Mouse (Mus musculus) CH12.LX (cell line): ENCODE results near the gene 4930426L09Rik. TPM values are rescaled to one million over a fixed set of nuclear protein-coding genes. Genes with fewer than 3 reads are reported as not detected.

Experiments used
- DNase-seq: peaks from one replicate; pipeline ENCODE4 v3.0.0-alpha.2; 2013; ENCODE audit errors: extremely low read depth
- H3K27ac ChIP-seq: 2 replicates; pipeline ENCODE4 v1.5.1; 2012; ENCODE audit warnings: low read depth, mild to moderate bottlenecking, control low read depth, moderate library complexity; ENCODE audit not compliant: insufficient read depth
- H3K27me3 ChIP-seq: replicated peaks from 2 replicates; pipeline ENCODE3; 2012; ENCODE audit warnings: inconsistent platforms
- H3K36me3 ChIP-seq, 2 experiments: replicated peaks in 1 of 2; 2 replicates each; pipeline versions ENCODE3 to v1.6.1; 2012; ENCODE audit warnings: inconsistent platforms in 1 of 2, low read length in 1 of 2, mild to moderate bottlenecking in 1 of 2, mixed read lengths in 1 of 2, moderate library complexity in 1 of 2; ENCODE audit not compliant: control insufficient read depth in 1 of 2, insufficient read depth in 1 of 2
- H3K4me1 ChIP-seq, 2 experiments: 2 replicates each; pipeline ENCODE4 v1.6.1; 2012; ENCODE audit warnings: inconsistent platforms in 1 of 2, moderate library complexity in 1 of 2; ENCODE audit not compliant: insufficient read depth in 2 of 2, control insufficient read depth in 1 of 2
- H3K4me2 ChIP-seq: 2 replicates; pipeline ENCODE4 v1.6.1; 2012; ENCODE audit warnings: low read depth, mild to moderate bottlenecking, control low read depth; ENCODE audit not compliant: poor library complexity, insufficient read depth, severe bottlenecking
- H3K4me3 ChIP-seq, 3 experiments: fragments of 150-350 bp in 1 of 3; sonication (generic) in 1 of 3; replicated peaks in 1 of 3; 2 replicates each; pipeline versions ENCODE3 to v1.5.1; 2011 to 2012; ENCODE audit warnings: low read depth in 2 of 3, low read length in 2 of 3, mild to moderate bottlenecking in 2 of 3, moderate library complexity in 2 of 3, control low read depth in 1 of 3, improper control_type of control experiment in 1 of 3, inconsistent platforms in 1 of 3, mixed read lengths in 1 of 3; ENCODE audit not compliant: poor library complexity in 1 of 3
- H3K79me2 ChIP-seq: replicated peaks from 2 replicates; pipeline ENCODE4 v1.6.1; 2012; ENCODE audit warnings: mild to moderate bottlenecking, moderate library complexity; ENCODE audit not compliant: control insufficient read depth, poor library complexity, insufficient read depth, severe bottlenecking; ENCODE audit errors: extremely low read depth
- H3K9ac ChIP-seq: 2 replicates; pipeline ENCODE4 v1.6.1; 2012; ENCODE audit warnings: low read depth, mild to moderate bottlenecking, control low read depth, moderate library complexity; ENCODE audit not compliant: insufficient read depth
- H3K9me3 ChIP-seq: replicated peaks from 2 replicates; pipeline ENCODE3; 2012; ENCODE audit warnings: low read length, inconsistent platforms, mixed read lengths
- BHLHE40 ChIP-seq: IDR thresholded peaks from 2 replicates; pipeline ENCODE4 v1.6.1; 2011; ENCODE audit warnings: mild to moderate bottlenecking, low read depth, low read length, improper control_type of control experiment
- CHD2 ChIP-seq: IDR thresholded peaks from 2 replicates; pipeline ENCODE4 v1.6.1; 2011; ENCODE audit warnings: low read length, improper control_type of control experiment
- ELF1 ChIP-seq: IDR thresholded peaks from 2 replicates; pipeline ENCODE4 v1.6.1; 2014; ENCODE audit warnings: low read depth, mild to moderate bottlenecking, inconsistent platforms, low read length, improper control_type of control experiment
- IRF4 ChIP-seq: IDR thresholded peaks from 2 replicates; pipeline ENCODE4 v1.6.1; 2014; ENCODE audit warnings: low read depth, mild to moderate bottlenecking, inconsistent platforms, low read length, improper control_type of control experiment
- MAFK ChIP-seq: IDR thresholded peaks from 2 replicates; pipeline ENCODE4 v1.6.1; 2011; ENCODE audit warnings: low read length, improper control_type of control experiment; ENCODE audit not compliant: insufficient replicate concordance
- MAX ChIP-seq: IDR thresholded peaks from 2 replicates; pipeline ENCODE4 v1.6.1; 2011; ENCODE audit warnings: low read length, improper control_type of control experiment
- MAZ ChIP-seq: IDR thresholded peaks from 2 replicates; pipeline ENCODE4 v1.6.1; 2012; ENCODE audit warnings: low read depth, mild to moderate bottlenecking, inconsistent platforms, low read length, improper control_type of control experiment, moderate library complexity
- MEF2A ChIP-seq: IDR thresholded peaks from 2 replicates; pipeline ENCODE4 v1.6.1; 2014; ENCODE audit warnings: low read depth, mild to moderate bottlenecking, inconsistent platforms, low read length, improper control_type of control experiment, borderline replicate concordance
- NELFE ChIP-seq: IDR thresholded peaks from 2 replicates; pipeline ENCODE4 v1.6.1; 2011; ENCODE audit warnings: low read depth, low read length, improper control_type of control experiment
- RCOR1 ChIP-seq: conservative IDR thresholded peaks from 2 replicates; pipeline ENCODE4 v1.6.1; 2012; ENCODE audit warnings: low read depth, mild to moderate bottlenecking, inconsistent platforms, low read length, improper control_type of control experiment
- SIN3A ChIP-seq: IDR thresholded peaks from 2 replicates; pipeline ENCODE4 v1.6.1; 2012; ENCODE audit warnings: low read length, improper control_type of control experiment, inconsistent platforms
- SMC3 ChIP-seq: IDR thresholded peaks from 2 replicates; pipeline ENCODE4 v1.6.1; 2011; ENCODE audit warnings: low read depth, low read length, improper control_type of control experiment
- TBP ChIP-seq: conservative IDR thresholded peaks from 2 replicates; pipeline ENCODE4 v1.6.1; 2011; ENCODE audit warnings: low read depth, low read length, improper control_type of control experiment
- TCF12 ChIP-seq: IDR thresholded peaks from 2 replicates; pipeline ENCODE4 v1.6.1; 2014; ENCODE audit warnings: low read depth, mild to moderate bottlenecking, inconsistent platforms, low read length, improper control_type of control experiment
- UBTF ChIP-seq: IDR thresholded peaks from 2 replicates; pipeline ENCODE4 v1.6.1; 2012; ENCODE audit warnings: low read depth, mild to moderate bottlenecking, inconsistent platforms, low read length, improper control_type of control experiment, moderate library complexity
- USF1 ChIP-seq: IDR thresholded peaks from 2 replicates; pipeline ENCODE4 v1.6.1; 2014; ENCODE audit warnings: low read depth, mild to moderate bottlenecking, inconsistent platforms, low read length, improper control_type of control experiment
- ZNF384 ChIP-seq: IDR thresholded peaks from 2 replicates; pipeline ENCODE4 v1.6.1; 2012; ENCODE audit warnings: low read depth, low read length, improper control_type of control experiment, inconsistent platforms
- dilution Hi-C: fragments of 300-500 bp; cut with MboI; formaldehyde crosslinking; loops from 2 replicates; pipeline ENCODE4 v1.14.3; 2020; ENCODE audit warnings: low sequenced_read_pairs; ENCODE audit not compliant: extremely low pct_unique_long_range_greater_than_20kb, extremely low pct_ligation_motif_present
- in situ Hi-C: fragments of 300-500 bp; cut with MboI; formaldehyde crosslinking; loops from 3 replicates; pipeline ENCODE4 v1.14.3; 2019; ENCODE audit warnings: low sequenced_read_pairs, low pct_ligation_motif_present, low pct_unique_long_range_greater_than_20kb, mixed read lengths
- polyA plus RNA-seq: library from polyadenylated mRNA; unstranded; fragments of >175 nt; gene quantifications from 2 replicates; pipeline ENCODE4 v1.2.1, GENCODE M21; 2012; ENCODE audit warnings: low read depth; ENCODE audit not compliant: insufficient read length
- total RNA-seq, 2 experiments: library from RNA; depleted of rRNA; stranded (reverse); fragments of 300-350 nt in 1 of 2; fragments of >200 nt in 1 of 2; gene quantifications; 2 replicates each; pipeline ENCODE4 v1.2.3; 2012 to 2014

The 4930426L09Rik gene
- total and polyA plus RNA-seq, 3 experiments = 0.26 to 0.31 (median 0.30) TPM

GRCm38 (mm10) chr2:19011443-19011842 lies 13.3 kb downstream of the 4930426L09Rik start:
- no peak for DNase-seq
- dilution Hi-C loops (no loop called here), in situ Hi-C loops (no loop called here)
- H3K4me1 ChIP-seq = peaks cover under 1 to 17% of the 10 kb centered on the region in 2 experiments; a peak in 2 of 4 replicates
- H3K9me3 ChIP-seq = no peaks in the 10 kb centered on the region
- H3K27ac ChIP-seq = no peak overlapping the region
- H3K27me3 ChIP-seq = no peaks in the 10 kb centered on the region
- no peak overlapping the region for H3K4me3 ChIP-seq
- H3K9ac ChIP-seq = no peak overlapping the region
- H3K36me3 ChIP-seq = no peaks in the 10 kb centered on the region
- H3K4me2 ChIP-seq = no peak overlapping the region
- TF ChIP-seq IRF4 (no peak), MEF2A (no peak), ELF1 (no peak), CHD2 (no peak), SIN3A (no peak), MAFK (no peak), NELFE (no peak), ZNF384 (no peak), RCOR1 (no peak), TCF12 (no peak), MAZ (no peak), USF1 (no peak), TBP (no peak)
- H3K79me2 ChIP-seq = no peaks in the 10 kb centered on the region

- Histone ChIP-seq H3K27me3 (no peaks in the 10 kb centered on the region), H3K9ac (no peak overlapping the region), H3K4me1 (no peaks in the 10 kb centered on the region), H3K4me2 (no peak overlapping the region), H3K27ac (no peak overlapping the region), H3K4me3 (no peak overlapping the region), H3K36me3 (no peaks in the 10 kb centered on the region), H3K9me3 (no peaks in the 10 kb centered on the region), H3K79me2 (no peaks in the 10 kb centered on the region)
- dilution Hi-C loops = no loop called here
- in situ Hi-C loops = no loop called here
- DNase-seq = no peak
- TF ChIP-seq MAX (no peak), SMC3 (no peak), UBTF (no peak), BHLHE40 (no peak), RCOR1 (no peak)
Observed at GRCm38 (mm10) chr2:19016348-19016747, 18.2 kb downstream of the 4930426L09Rik start.
